Mouse (Mus musculus) splenic B cell, adult 2 months (primary cell): Measurements from ENCODE around the gene Nod1.
A peak's percentile ranks its signal among the peaks of the same experiment; 100 is the strongest.
"Not testable (repeated sequence)": the region's sequence is repeated elsewhere in the genome, so short reads cannot be mapped to it uniquely, and the experiment has no call there.

Source experiments
- DNase-seq: peaks from one replicate; pipeline ENCODE4 v3.0.0-alpha.2; 2011; ENCODE audit warnings: low read depth, low spot score
- H3K27me3 ChIP-seq: 2 replicates; pipeline ENCODE4 v1.6.1; 2012; ENCODE audit warnings: mild to moderate bottlenecking, low read length, moderate library complexity, mixed read lengths; ENCODE audit not compliant: control insufficient read depth, poor library complexity, insufficient read depth, severe bottlenecking
- H3K36me3 ChIP-seq: 2 replicates; pipeline ENCODE4 v1.6.1; 2012; ENCODE audit warnings: mild to moderate bottlenecking, low read length, moderate library complexity, mixed read lengths; ENCODE audit not compliant: control insufficient read depth, poor library complexity, insufficient read depth, severe bottlenecking

Gene Nod1

GRCm38 (mm10) chr6:54964755-54965154, 7.7 kb downstream of the Nod1 start:
- peak; percentile 62 for DNase-seq
- Histone ChIP-seq H3K27me3 (no peaks in the 10 kb centered on the region), H3K36me3 (0 out of 2 replicates have a peak, but pooled peaks cover 1% of the 10 kb centered on the region)

- DNase-seq = no peak
- no peaks in the 10 kb centered on the region for H3K27me3 ChIP-seq
- H3K36me3 ChIP-seq = 0 out of 2 replicates have a peak, but pooled peaks cover 1% of the 10 kb centered on the region
Observed at GRCm38 (mm10) chr6:54963599-54963998, 8.8 kb downstream of the Nod1 start.

- no peak for DNase-seq
- Histone ChIP-seq H3K27me3 (no peaks in the 10 kb centered on the region), H3K36me3 (0 out of 2 replicates have a peak, but pooled peaks cover 1% of the 10 kb centered on the region)
Observed at GRCm38 (mm10) chr6:54957655-54958054, 14.8 kb downstream of the Nod1 start.

- Histone ChIP-seq H3K36me3 (no peaks in the 10 kb centered on the region), H3K27me3 (no peaks in the 10 kb centered on the region)
- DNase-seq = peak; percentile 16
Observed at GRCm38 (mm10) chr6:54956425-54956824, 16.0 kb downstream of the Nod1 start.

GRCm38 (mm10) chr6:54955949-54956348, 16.5 kb downstream of the Nod1 start:
- Histone ChIP-seq H3K36me3 (no peaks in the 10 kb centered on the region), H3K27me3 (no peaks in the 10 kb centered on the region)
- peak; percentile 25 for DNase-seq

- no peak for DNase-seq
- Histone ChIP-seq H3K36me3 (no peaks in the 10 kb centered on the region), H3K27me3 (no peaks in the 10 kb centered on the region)
Observed at GRCm38 (mm10) chr6:54954659-54955414, 17.6 kb downstream of the Nod1 start.

GRCm38 (mm10) chr6:54953399-54953798, 19.0 kb downstream of the Nod1 start:
- not testable (repeated sequence) for H3K36me3 ChIP-seq, DNase-seq, H3K27me3 ChIP-seq

- Histone ChIP-seq H3K36me3 (peaks cover 5% of the 10 kb centered on the region; the same call in 1 of the 2 replicates), H3K27me3 (no peaks in the 10 kb centered on the region)
- no peak for DNase-seq
Observed at GRCm38 (mm10) chr6:54952542-54952941, 19.9 kb downstream of the Nod1 start.

GRCm38 (mm10) chr6:54948682-54949081, 23.7 kb downstream of the Nod1 start:
- Histone ChIP-seq H3K36me3 (peaks cover 5% of the 10 kb centered on the region; the same call in 1 of the 2 replicates), H3K27me3 (no peaks in the 10 kb centered on the region)
- no peak for DNase-seq

- H3K27me3 ChIP-seq = no peaks in the 10 kb centered on the region
- no peak for DNase-seq
- peaks cover 5% of the 10 kb centered on the region; the same call in 1 of the 2 replicates for H3K36me3 ChIP-seq
Observed at GRCm38 (mm10) chr6:54946241-54946953, 26.0 kb downstream of the Nod1 start.

GRCm38 (mm10) chr6:54944551-54944950, 27.9 kb downstream of the Nod1 start:
- no peak for DNase-seq
- H3K36me3 ChIP-seq = peaks cover 5% of the 10 kb centered on the region; the same call in 1 of the 2 replicates

GRCm38 (mm10) chr6:54943753-54944152, 28.7 kb downstream of the Nod1 start:
- no peaks in the 10 kb centered on the region; the same call in 1 of the 2 replicates for H3K36me3 ChIP-seq
- no peak for DNase-seq
- H3K27me3 ChIP-seq = no peaks in the 10 kb centered on the region

More at GRCm38 (mm10) chr6:54944551-54944950, 27.9 kb downstream of the Nod1 start:
- H3K27me3 ChIP-seq = no peaks in the 10 kb centered on the region

GRCm38 (mm10) chr6:54943292-54943691, 29.1 kb downstream of the Nod1 start:
- no peaks in the 10 kb centered on the region for H3K27me3 ChIP-seq
- no peaks in the 10 kb centered on the region; the same call in 1 of the 2 replicates for H3K36me3 ChIP-seq
- DNase-seq = no peak

GRCm38 (mm10) chr6:54941149-54941548, 31.3 kb downstream of the Nod1 start:
- Histone ChIP-seq H3K27me3 (no peaks in the 10 kb centered on the region), H3K36me3 (peaks cover 3% of the 10 kb centered on the region; the same call in 1 of the 2 replicates)
- DNase-seq = no peak

GRCm38 (mm10) chr6:54940126-54940525, 32.3 kb downstream of the Nod1 start:
- H3K27me3 ChIP-seq = no peaks in the 10 kb centered on the region
- no peak for DNase-seq
- peaks cover 3% of the 10 kb centered on the region; the same call in 1 of the 2 replicates for H3K36me3 ChIP-seq
